Mouse (Mus musculus): Measurements from ENCODE around the gene Dmxl2. TPM values are rescaled to one million over a fixed set of nuclear protein-coding genes. Genes with fewer than 3 reads are reported as not detected.

Gene Dmxl2
- total RNA-seq (2021): 1 to 10 TPM; 7.1 to 8.7 TPM
- long read RNA-seq, experiment 1, partial matches to known transcripts: 0 of 3 reads
- long read RNA-seq, experiment 1, other reads (novel, unspliced or antisense): 3 of 3 reads
- long read RNA-seq, experiment 2, partial matches to known transcripts: 1 of 1 reads
- long read RNA-seq, experiment 2, other reads (novel, unspliced or antisense): 0 of 1 reads

- DNase-seq (ENCODE audit: low spot score in 2 of 2): peak; percentile 83 to 91
Observed at GRCm38 (mm10) chr9:54501453-54502110, at the start of gene Dmxl2. Dmxl2 (minus strand) TSS chr9:54501626.

GRCm38 (mm10) chr9:54549433-54549832, 48.0 kb upstream of the Dmxl2 start:
- DNase-seq (ENCODE audit: low spot score in 2 of 2): no peak

- DNase-seq (ENCODE audit: low spot score in 2 of 2): peak; percentile 32 to 41
Observed at GRCm38 (mm10) chr9:54547536-54547935, 46.1 kb upstream of the Dmxl2 start.

GRCm38 (mm10) chr9:54544954-54545315, 43.5 kb upstream of the Dmxl2 start:
- DNase-seq (ENCODE audit: low spot score in 2 of 2): no peak

- no peak for DNase-seq (ENCODE audit: low spot score in 2 of 2)
Observed at GRCm38 (mm10) chr9:54544212-54544953, 43.0 kb upstream of the Dmxl2 start.

- DNase-seq (ENCODE audit: low spot score in 2 of 2): no peak
Observed at GRCm38 (mm10) chr9:54540801-54541200, 39.4 kb upstream of the Dmxl2 start.

- DNase-seq (ENCODE audit: low spot score in 2 of 2): no peak
Observed at GRCm38 (mm10) chr9:54538684-54539083, 37.3 kb upstream of the Dmxl2 start, which contains the start of gene Sh2d7. Sh2d7 (plus strand) TSS chr9:54538984.

- DNase-seq (ENCODE audit: low spot score in 2 of 2): no peak
Observed at GRCm38 (mm10) chr9:54538244-54538643, 36.8 kb upstream of the Dmxl2 start.

GRCm38 (mm10) chr9:54537480-54537879, 36.1 kb upstream of the Dmxl2 start:
- DNase-seq (ENCODE audit: low spot score in 2 of 2): no peak

- no peak for DNase-seq (ENCODE audit: low spot score in 2 of 2)
Observed at GRCm38 (mm10) chr9:54537030-54537429, 35.6 kb upstream of the Dmxl2 start.

GRCm38 (mm10) chr9:54536236-54536635, 34.8 kb upstream of the Dmxl2 start:
- no peak for DNase-seq (ENCODE audit: low spot score in 2 of 2)

- no peak for DNase-seq (ENCODE audit: low spot score in 2 of 2)
Observed at GRCm38 (mm10) chr9:54533975-54534374, 32.5 kb upstream of the Dmxl2 start.

- DNase-seq (ENCODE audit: low spot score in 2 of 2): no peak
Observed at GRCm38 (mm10) chr9:54532926-54533325, 31.5 kb upstream of the Dmxl2 start.

GRCm38 (mm10) chr9:54531421-54531820, 30.0 kb upstream of the Dmxl2 start:
- no peak for DNase-seq (ENCODE audit: low spot score in 2 of 2)

GRCm38 (mm10) chr9:54530836-54531235, 29.4 kb upstream of the Dmxl2 start:
- no peak for DNase-seq (ENCODE audit: low spot score in 2 of 2)

- no peak for DNase-seq (ENCODE audit: low spot score in 2 of 2)
Observed at GRCm38 (mm10) chr9:54529950-54530349, 28.5 kb upstream of the Dmxl2 start.

GRCm38 (mm10) chr9:54527694-54528093, 26.3 kb upstream of the Dmxl2 start:
- no peak for DNase-seq (ENCODE audit: low spot score in 2 of 2)

GRCm38 (mm10) chr9:54520286-54520685, 18.9 kb upstream of the Dmxl2 start:
- no peak for DNase-seq (ENCODE audit: low spot score in 2 of 2)

- no peak for DNase-seq (ENCODE audit: low spot score in 2 of 2)
Observed at GRCm38 (mm10) chr9:54518921-54519320, 17.5 kb upstream of the Dmxl2 start.

GRCm38 (mm10) chr9:54515991-54516390, 14.6 kb upstream of the Dmxl2 start:
- DNase-seq (ENCODE audit: low spot score in 2 of 2): no peak

- DNase-seq (ENCODE audit: low spot score in 2 of 2): no peak
Observed at GRCm38 (mm10) chr9:54502873-54503272, 1.4 kb upstream of the Dmxl2 start.

GRCm38 (mm10) chr9:54502111-54502495, 677 bp upstream of the Dmxl2 start:
- no peak for DNase-seq (ENCODE audit: low spot score in 2 of 2)
